15 mouse cellular contexts compared by ENCODE assay signal in genomic region chr9:103232232-103233005, GRCm38 (mm10). TPM values are rescaled to one million over a fixed set of nuclear protein-coding genes. Genes with fewer than 3 reads are reported as not detected.
"Had no signal": no experiment of that assay in that cellular context is flagged by ENCODE, and none has a peak within 500 bp of the region (broad histone marks: within the 10 kb centered on the region; RNA-seq: fewer than 3 reads in every experiment).

No protein-coding gene starts in this region.

- H3K4me3 ChIP-seq: kidney, embryonic 15.5 days; midbrain, embryonic 12.5 days; midbrain, embryonic 15.5 days; neural tube, embryonic 12.5 days; neural tube, embryonic 15.5 days; stomach, embryonic 15.5 days had no signal

- DNase-seq: kidney, adult 11 months; kidney, adult 8-10 months; kidney, postnatal 36 days; lung, adult 2 months; right cerebral cortex, adult 18-20 months; right cerebral cortex, postnatal 4 days had no signal

- H3K27me3 ChIP-seq: kidney, embryonic 15.5 days; midbrain, embryonic 12.5 days; midbrain, embryonic 15.5 days; neural tube, embryonic 12.5 days; neural tube, embryonic 15.5 days; stomach, embryonic 15.5 days had no signal

- H3K9me3 ChIP-seq: kidney, embryonic 15.5 days; midbrain, embryonic 12.5 days; midbrain, embryonic 15.5 days; neural tube, embryonic 12.5 days; neural tube, embryonic 15.5 days; stomach, embryonic 15.5 days had no signal

- H3K36me3 ChIP-seq: kidney, embryonic 15.5 days; midbrain, embryonic 12.5 days; midbrain, embryonic 15.5 days; neural tube, embryonic 12.5 days; neural tube, embryonic 15.5 days; stomach, embryonic 15.5 days had no signal

- ATAC-seq: midbrain, embryonic 15.5 days had no signal

- H3K4me2 ChIP-seq: kidney, embryonic 15.5 days; midbrain, embryonic 12.5 days; midbrain, embryonic 15.5 days; neural tube, embryonic 12.5 days; neural tube, embryonic 15.5 days; stomach, embryonic 15.5 days had no signal

- H3K9ac ChIP-seq: kidney, embryonic 15.5 days; liver, embryonic 14.5 days; midbrain, embryonic 12.5 days; midbrain, embryonic 15.5 days; neural tube, embryonic 12.5 days; neural tube, embryonic 15.5 days; stomach, embryonic 15.5 days had no signal

- H3K27ac ChIP-seq: kidney, embryonic 15.5 days; liver, embryonic 14.5 days; macrophage; midbrain, embryonic 12.5 days; midbrain, embryonic 15.5 days; neural tube, embryonic 12.5 days; neural tube, embryonic 15.5 days; stomach, embryonic 15.5 days had no signal

RNA-seq across cellular contexts. Expression of gene Gm20425, which starts 2.3 kb away (rescaled TPM):
- polyA plus RNA-seq: limb, embryonic 11.5 days; midbrain, embryonic 15.5 days had no signal
